Mouse (Mus musculus) thymus, postnatal 4 days (tissue): Measurements from ENCODE around the gene Srsx.
"Not testable (repeated sequence)": the region's sequence is repeated elsewhere in the genome, so short reads cannot be mapped to it uniquely, and the experiment has no call there.

ENCODE experiments used
- DNase-seq: peaks from one replicate; pipeline ENCODE4 v3.0.0; 2021

Srsx gene

GRCm38 (mm10) chrX:123222381-123222780, at the start of gene Srsx:
Srsx (minus strand) TSS chrX:123222481.
- DNase-seq = not testable (repeated sequence)

GRCm38 (mm10) chrX:123246807-123247206, 24.5 kb upstream of the Srsx start, which contains the start of gene Gm17577:
Gm17577 (minus strand) TSS chrX:123246907.
- DNase-seq = not testable (repeated sequence)
